Mouse (Mus musculus) stomach, embryonic 16.5 days (tissue): ENCODE data around the gene Cyfip2. TPM values are rescaled to one million over a fixed set of nuclear protein-coding genes. Genes with fewer than 3 reads are reported as not detected.

Experiments
- ATAC-seq: fragments of 200-750 bp; cut with Nextera tagmentation; 2 replicates; pipeline ENCODE4 v1.8.0; 2017; ENCODE audit warnings: moderate number of reproducible peaks, moderate TSS enrichment; ENCODE audit not compliant: insufficient read depth, low FRiP score
- H3K27ac ChIP-seq: fragments of 300-500 bp; sonication (generic); 2 replicates; pipeline ENCODE4 v1.5.1; 2014; ENCODE audit warnings: low read length
- H3K27me3 ChIP-seq: fragments of 300-500 bp; sonication (generic); 2 replicates; pipeline ENCODE4 v1.6.1; 2014; ENCODE audit warnings: low read length, control low read depth, mixed read lengths; ENCODE audit not compliant: control insufficient read depth, insufficient read depth
- H3K36me3 ChIP-seq: fragments of 300-500 bp; sonication (generic); 2 replicates; pipeline ENCODE4 v1.6.1; 2014; ENCODE audit warnings: low read length; ENCODE audit not compliant: control insufficient read depth, insufficient read depth
- H3K4me1 ChIP-seq: fragments of 300-500 bp; sonication (generic); 2 replicates; pipeline ENCODE4 v1.6.1; 2014; ENCODE audit warnings: low read length, control low read depth, mixed read lengths; ENCODE audit not compliant: control insufficient read depth, insufficient read depth
- H3K4me2 ChIP-seq: fragments of 300-500 bp; sonication (generic); 2 replicates; pipeline ENCODE4 v1.6.1; 2014; ENCODE audit warnings: low read depth, low read length, mixed read lengths
- H3K4me3 ChIP-seq: fragments of 300-500 bp; sonication (generic); replicated peaks from 2 replicates; pipeline ENCODE4 v1.5.1; 2014; ENCODE audit warnings: mild to moderate bottlenecking, low read length
- H3K9ac ChIP-seq: fragments of 300-500 bp; sonication (generic); 2 replicates; pipeline ENCODE4 v1.6.1; 2014; ENCODE audit warnings: low read length
- H3K9me3 ChIP-seq: fragments of 300-500 bp; sonication (generic); replicated peaks from 2 replicates; pipeline ENCODE4 v1.6.1; 2016; ENCODE audit warnings: low read length, control low read depth; ENCODE audit not compliant: control insufficient read depth
- WGBS: fragments of 180-500 bp; shearing (Covaris S2); extraction: QIAGEN DNeasy Blood & Tissue Kit; methylation state at CpG from one replicate; pipeline ENCODE4 v1.1.7; 2014; 5-methylcytosine and 5-hydroxymethylcytosine counted together
- polyA plus RNA-seq: library from polyadenylated mRNA; unstranded; fragments of >200 nt; fragmentation: Nextera tagmentation; extraction: Ambion mirVana; gene quantifications from 2 replicates; pipeline ENCODE4 v1.2.1, GENCODE M21; 2015

Gene Cyfip2
- polyA plus RNA-seq, 1 experiment from 2014 or later, result 8.1 TPM

- 79% methylated on average over 8 of the region's 8 CpGs for WGBS
- H3K9me3 ChIP-seq, result no peaks in the 10 kb centered on the region
- ATAC-seq, result no peak
Observed at GRCm38 (mm10) chr11:46272058-46272681, 40.5 kb downstream of the Cyfip2 start.

GRCm38 (mm10) chr11:46269893-46270292 is 42.8 kb downstream of the Cyfip2 start:
- Histone ChIP-seq H3K27me3 (no peaks in the 10 kb centered on the region), H3K4me1 (no peaks in the 10 kb centered on the region), H3K9me3 (no peaks in the 10 kb centered on the region), H3K36me3 (no peaks in the 10 kb centered on the region), H3K4me3 (no peak overlapping the region), H3K4me2 (no peak overlapping the region), H3K27ac (no peak overlapping the region), H3K9ac (no peak overlapping the region)
- ATAC-seq, result no peak
- 54% methylated on average over 3 of the region's 3 CpGs for WGBS

More at GRCm38 (mm10) chr11:46272058-46272681, 40.5 kb downstream of the Cyfip2 start:
- H3K4me3 ChIP-seq, result no peak overlapping the region
- no peak overlapping the region for H3K4me2 ChIP-seq
- H3K27ac ChIP-seq, result no peak overlapping the region
- H3K36me3 ChIP-seq, result no peaks in the 10 kb centered on the region
- no peak overlapping the region for H3K9ac ChIP-seq
- H3K4me1 ChIP-seq, result no peaks in the 10 kb centered on the region
- H3K27me3 ChIP-seq, result no peaks in the 10 kb centered on the region

GRCm38 (mm10) chr11:46269391-46269790 is 43.3 kb downstream of the Cyfip2 start:
- Histone ChIP-seq H3K27me3 (no peaks in the 10 kb centered on the region), H3K4me2 (no peak overlapping the region), H3K36me3 (no peaks in the 10 kb centered on the region), H3K4me3 (no peak overlapping the region), H3K4me1 (no peaks in the 10 kb centered on the region), H3K9ac (no peak overlapping the region), H3K9me3 (no peaks in the 10 kb centered on the region), H3K27ac (no peak overlapping the region)
- 65% methylated on average over 9 of the region's 9 CpGs for WGBS
- ATAC-seq, result no peak

GRCm38 (mm10) chr11:46268991-46269390 is 43.7 kb downstream of the Cyfip2 start:
- WGBS, result 28% methylated on average over 7 of the region's 7 CpGs
- no peaks in the 10 kb centered on the region for H3K4me1 ChIP-seq
- ATAC-seq, result no peak
- H3K9ac ChIP-seq, result no peak overlapping the region
- no peaks in the 10 kb centered on the region for H3K27me3 ChIP-seq
- no peak overlapping the region for H3K27ac ChIP-seq
- H3K36me3 ChIP-seq, result no peaks in the 10 kb centered on the region
- no peaks in the 10 kb centered on the region for H3K9me3 ChIP-seq
- no peak overlapping the region for H3K4me2 ChIP-seq
- no peak overlapping the region for H3K4me3 ChIP-seq

- ATAC-seq, result 0 out of 2 replicates have a peak, but pooled peaks have one; percentile 24
Observed at GRCm38 (mm10) chr11:46265031-46265786, 47.5 kb downstream of the Cyfip2 start.

GRCm38 (mm10) chr11:46264584-46264983 is 48.1 kb downstream of the Cyfip2 start:
- no peaks in the 10 kb centered on the region for H3K36me3 ChIP-seq
- no peaks in the 10 kb centered on the region for H3K4me1 ChIP-seq
- no peaks in the 10 kb centered on the region for H3K27me3 ChIP-seq
- 55% methylated on average over 3 of the region's 3 CpGs for WGBS
- no peak overlapping the region for H3K4me3 ChIP-seq
- no peaks in the 10 kb centered on the region for H3K9me3 ChIP-seq
- no peak overlapping the region for H3K4me2 ChIP-seq
- no peak for ATAC-seq
- H3K27ac ChIP-seq, result no peak overlapping the region
- H3K9ac ChIP-seq, result no peak overlapping the region

More at GRCm38 (mm10) chr11:46265031-46265786, 47.5 kb downstream of the Cyfip2 start:
- 75% methylated on average over 11 of the region's 11 CpGs for WGBS
- H3K4me1 ChIP-seq, result no peaks in the 10 kb centered on the region
- H3K27ac ChIP-seq, result 0 out of 2 replicates have a peak overlapping the region, but pooled peaks have one; percentile 52
- H3K9me3 ChIP-seq, result no peaks in the 10 kb centered on the region
- H3K9ac ChIP-seq, result no peak overlapping the region
- H3K4me2 ChIP-seq, result no peak overlapping the region
- no peaks in the 10 kb centered on the region for H3K27me3 ChIP-seq
- H3K36me3 ChIP-seq, result no peaks in the 10 kb centered on the region
- no peak overlapping the region for H3K4me3 ChIP-seq

- no peak overlapping the region for H3K4me3 ChIP-seq
- H3K9me3 ChIP-seq, result no peaks in the 10 kb centered on the region
- H3K4me2 ChIP-seq, result no peak overlapping the region
- H3K27ac ChIP-seq, result no peak overlapping the region
- WGBS, result 86% methylated on average over 11 of the region's 11 CpGs
- no peaks in the 10 kb centered on the region for H3K27me3 ChIP-seq
- no peak overlapping the region for H3K9ac ChIP-seq
- ATAC-seq, result no peak
- no peaks in the 10 kb centered on the region for H3K4me1 ChIP-seq
- H3K36me3 ChIP-seq, result no peaks in the 10 kb centered on the region
Observed at GRCm38 (mm10) chr11:46263291-46263690, 49.4 kb downstream of the Cyfip2 start.

- Histone ChIP-seq H3K27ac (no peak overlapping the region), H3K4me3 (no peak overlapping the region), H3K9me3 (no peaks in the 10 kb centered on the region), H3K27me3 (no peaks in the 10 kb centered on the region), H3K9ac (no peak overlapping the region), H3K4me1 (no peaks in the 10 kb centered on the region), H3K36me3 (no peaks in the 10 kb centered on the region), H3K4me2 (no peak overlapping the region)
- no peak for ATAC-seq
- 65% methylated on average over 3 of the region's 3 CpGs for WGBS
Observed at GRCm38 (mm10) chr11:46262854-46263253, 49.8 kb downstream of the Cyfip2 start.

GRCm38 (mm10) chr11:46258749-46259148 is 53.9 kb downstream of the Cyfip2 start:
- Histone ChIP-seq H3K27ac (no peak overlapping the region), H3K4me1 (no peaks in the 10 kb centered on the region), H3K4me2 (no peak overlapping the region), H3K36me3 (no peaks in the 10 kb centered on the region), H3K9ac (no peak overlapping the region), H3K4me3 (no peak overlapping the region), H3K27me3 (no peaks in the 10 kb centered on the region), H3K9me3 (no peaks in the 10 kb centered on the region)
- WGBS, result 92% methylated on average over 8 of the region's 8 CpGs
- no peak for ATAC-seq
